Mouse (Mus musculus): ENCODE data around the gene Reep1. TPM values are rescaled to one million over a fixed set of nuclear protein-coding genes. Genes with fewer than 3 reads are reported as not detected.
A peak's percentile ranks its signal among the peaks of the same experiment; 100 is the strongest.

Gene Reep1
- polyA plus RNA-seq, 1 experiment, result 82.1 TPM

DNA sequence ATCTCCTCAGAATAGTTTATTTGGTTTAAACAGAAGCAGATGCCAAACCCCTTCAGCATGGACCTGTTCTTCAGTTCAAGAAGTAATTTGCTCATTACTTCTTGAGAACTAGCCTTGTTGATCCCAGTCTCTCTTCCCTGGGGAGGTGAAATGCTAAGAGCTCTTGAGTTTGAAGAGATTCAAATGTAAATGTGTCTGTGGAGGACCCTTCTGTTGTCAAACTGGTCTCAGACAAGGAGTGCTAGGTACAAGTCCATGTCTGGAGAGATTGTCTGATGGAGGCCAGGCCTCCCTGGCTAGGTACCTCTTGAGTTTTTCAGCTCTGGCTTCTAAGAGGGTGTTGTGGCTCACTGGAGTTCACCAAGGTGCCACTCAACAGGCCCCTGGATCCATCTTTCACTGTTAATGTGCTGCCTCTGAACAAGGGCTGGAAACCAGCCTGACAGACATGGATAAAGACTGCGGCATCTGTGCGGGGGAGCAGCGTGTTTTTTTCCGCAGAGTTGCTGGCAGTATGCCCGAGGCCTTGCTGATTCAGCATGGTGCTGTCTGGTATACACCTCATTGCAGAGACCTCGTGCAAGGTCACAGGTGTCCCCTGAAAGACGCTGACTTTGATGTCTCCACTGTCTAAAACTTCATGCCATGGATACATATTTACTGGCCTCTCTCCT, 45.6 kb downstream of the Reep1 start:
- H3K4me3 ChIP-seq (replicated peaks; ENCODE audit: insufficient read depth, low read depth, low read length), result no peak overlapping the region
- H3K27me3 ChIP-seq (ENCODE audit: control insufficient read depth, insufficient read depth, low read length), result no peaks in the 10 kb centered on the region
- 12% methylated on average over 7 of the region's 7 CpGs for WGBS
- no peak overlapping the region for H3K27ac ChIP-seq (ENCODE audit: insufficient read depth, low read length)
- TF ChIP-seq POLR2A (IDR thresholded peaks at IDR 0.05; ENCODE audit: borderline replicate concordance, insufficient read depth, low read length), result no peak
- H3K4me1 ChIP-seq (ENCODE audit: control insufficient read depth, insufficient read depth, low read length), result no peaks in the 10 kb centered on the region; the same call in 1 of the 2 replicates
- peak; percentile 66 to 73 for DNase-seq

DNA sequence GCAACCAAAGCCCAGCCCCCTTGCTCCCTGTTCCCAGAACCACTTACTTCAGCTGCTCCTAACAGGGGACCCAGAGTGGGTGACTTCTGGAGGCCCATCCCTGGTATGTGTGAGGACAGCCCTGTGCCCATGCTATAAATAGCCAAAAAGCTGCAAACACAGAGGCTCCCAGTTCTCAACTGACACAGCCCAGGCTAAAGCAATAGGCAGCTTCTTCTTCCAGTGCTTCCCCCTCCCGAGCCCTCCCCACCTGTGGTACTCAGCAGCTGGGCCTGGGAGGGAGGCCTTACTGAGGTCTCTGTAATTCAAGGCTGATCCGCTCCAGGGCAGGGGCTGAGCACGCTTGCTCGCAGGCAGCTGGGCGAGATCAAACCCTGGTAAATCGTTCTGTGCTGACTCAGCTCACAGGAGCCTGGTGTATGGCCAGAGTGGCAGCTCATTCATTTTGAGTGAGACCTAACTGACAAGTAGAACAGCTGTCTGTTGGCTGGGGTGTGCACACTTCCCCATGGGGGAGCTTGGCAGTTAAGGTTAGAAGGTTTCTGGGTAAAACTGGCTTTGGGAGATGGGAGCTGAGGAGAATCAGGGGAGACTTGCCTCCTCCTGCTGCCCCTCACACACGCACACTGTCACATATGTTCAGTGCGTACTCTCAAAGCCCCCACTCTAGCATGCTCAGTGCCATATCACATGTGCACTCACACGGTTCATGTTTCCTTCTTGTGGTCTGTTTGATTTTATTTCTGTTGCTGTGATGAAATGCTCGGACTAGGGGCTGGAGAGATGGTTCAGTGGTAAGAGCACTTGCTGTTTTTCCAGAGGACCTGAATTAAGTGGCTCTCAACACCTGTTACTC, 49.9 kb downstream of the Reep1 start:
- DNase-seq, result no peak
- Histone ChIP-seq H3K4me3 (replicated peaks; ENCODE audit: insufficient read depth, low read depth, low read length) (no peak overlapping the region), H3K27me3 (ENCODE audit: control insufficient read depth, insufficient read depth, low read length) (no peaks in the 10 kb centered on the region), H3K27ac (ENCODE audit: insufficient read depth, low read length) (no peak overlapping the region), H3K4me1 (ENCODE audit: control insufficient read depth, insufficient read depth, low read length) (no peaks in the 10 kb centered on the region; the same call in 1 of the 2 replicates)
- WGBS, result 44% methylated on average over 10 of the region's 10 CpGs
- no peak for TF ChIP-seq POLR2A (IDR thresholded peaks at IDR 0.05; ENCODE audit: borderline replicate concordance, insufficient read depth, low read length)
- no peak for TF ChIP-seq CTCF (IDR thresholded peaks at IDR 0.05; ENCODE audit: borderline replicate concordance, insufficient read depth, low read depth, low read length)

DNA sequence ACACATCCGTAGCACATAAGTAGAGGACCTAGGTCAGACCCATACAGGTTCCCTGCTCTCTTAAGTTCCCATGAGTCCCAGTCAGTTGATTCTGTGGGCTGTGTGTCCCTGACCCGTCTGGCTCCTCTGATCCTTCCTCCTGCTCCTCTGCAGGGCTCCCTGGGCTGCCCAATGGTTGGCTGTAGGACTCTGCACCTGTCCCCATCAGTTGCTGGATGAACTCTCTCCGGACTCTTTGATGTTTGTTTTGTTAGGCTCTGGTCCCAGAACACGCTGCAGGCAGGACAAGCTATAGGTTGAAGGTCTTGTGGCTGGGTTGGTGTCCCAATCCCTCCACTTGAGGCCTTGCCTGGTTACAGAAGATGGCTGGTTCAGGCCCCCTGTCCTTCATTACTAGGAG, 51.4 kb downstream of the Reep1 start:
- Histone ChIP-seq H3K4me1 (ENCODE audit: control insufficient read depth, insufficient read depth, low read length) (no peaks in the 10 kb centered on the region), H3K27me3 (ENCODE audit: control insufficient read depth, insufficient read depth, low read length) (no peaks in the 10 kb centered on the region), H3K4me3 (replicated peaks; ENCODE audit: insufficient read depth, low read depth, low read length) (no peak overlapping the region), H3K27ac (ENCODE audit: insufficient read depth, low read length) (no peak overlapping the region)
- no peak for TF ChIP-seq CTCF (IDR thresholded peaks at IDR 0.05; ENCODE audit: borderline replicate concordance, insufficient read depth, low read depth, low read length)
- TF ChIP-seq POLR2A (IDR thresholded peaks at IDR 0.05; ENCODE audit: borderline replicate concordance, insufficient read depth, low read length), result no peak
- 69% methylated on average over 4 of the region's 4 CpGs for WGBS
- no peak for DNase-seq

DNA sequence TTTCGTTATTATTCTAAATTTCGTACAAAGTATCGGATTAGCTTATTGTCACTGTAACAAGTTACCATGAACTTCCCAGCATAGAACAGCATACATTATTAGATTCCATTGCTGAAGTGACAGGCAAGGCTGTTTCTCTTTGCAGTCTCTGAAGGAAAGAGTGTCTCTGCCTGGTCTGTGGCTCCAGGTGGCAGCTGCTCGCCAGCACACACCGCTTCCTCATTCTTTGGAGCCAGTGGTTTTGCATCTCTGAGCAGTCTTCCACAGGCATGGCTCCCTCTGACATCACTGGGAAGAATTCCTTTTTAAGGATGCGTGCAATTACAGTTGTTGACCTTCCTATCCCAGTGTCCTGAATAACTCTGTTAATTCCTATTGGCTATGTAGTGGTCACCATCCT, 52.7 kb downstream of the Reep1 start:
- no peak for TF ChIP-seq CTCF (IDR thresholded peaks at IDR 0.05; ENCODE audit: borderline replicate concordance, insufficient read depth, low read depth, low read length)
- TF ChIP-seq POLR2A (IDR thresholded peaks at IDR 0.05; ENCODE audit: borderline replicate concordance, insufficient read depth, low read length), result no peak
- Histone ChIP-seq H3K27me3 (ENCODE audit: control insufficient read depth, insufficient read depth, low read length) (no peaks in the 10 kb centered on the region), H3K27ac (ENCODE audit: insufficient read depth, low read length) (no peak overlapping the region), H3K4me1 (ENCODE audit: control insufficient read depth, insufficient read depth, low read length) (no peaks in the 10 kb centered on the region), H3K4me3 (replicated peaks; ENCODE audit: insufficient read depth, low read depth, low read length) (no peak overlapping the region)
- WGBS, result 93% methylated on average over 6 of the region's 6 CpGs
- DNase-seq, result no peak

DNA sequence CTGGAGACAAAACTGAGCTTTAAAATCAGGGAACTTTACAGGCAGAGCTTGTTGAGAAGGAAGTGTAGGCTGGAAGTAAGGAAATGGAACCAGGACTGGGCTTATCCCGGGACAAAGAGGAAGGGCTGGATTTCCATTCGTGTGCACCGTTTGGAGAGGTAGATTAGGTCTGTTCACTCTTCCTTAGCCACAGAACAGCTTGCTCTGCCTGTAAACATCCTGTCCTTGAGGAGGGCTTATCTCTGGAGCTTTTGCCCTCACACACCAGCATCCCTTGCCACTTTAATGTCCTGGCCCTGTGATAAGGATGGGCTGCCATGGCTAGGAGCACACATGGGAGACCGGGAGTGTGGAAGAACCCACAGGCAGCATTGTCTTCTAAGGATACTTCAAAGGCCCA, 60.4 kb downstream of the Reep1 start:
- DNase-seq, result no peak
- no peaks in the 10 kb centered on the region for H3K27me3 ChIP-seq (ENCODE audit: control insufficient read depth, insufficient read depth, low read length)
- no peak for TF ChIP-seq POLR2A (IDR thresholded peaks at IDR 0.05; ENCODE audit: borderline replicate concordance, insufficient read depth, low read length)
- no peak for TF ChIP-seq CTCF (IDR thresholded peaks at IDR 0.05; ENCODE audit: borderline replicate concordance, insufficient read depth, low read depth, low read length)

DNA sequence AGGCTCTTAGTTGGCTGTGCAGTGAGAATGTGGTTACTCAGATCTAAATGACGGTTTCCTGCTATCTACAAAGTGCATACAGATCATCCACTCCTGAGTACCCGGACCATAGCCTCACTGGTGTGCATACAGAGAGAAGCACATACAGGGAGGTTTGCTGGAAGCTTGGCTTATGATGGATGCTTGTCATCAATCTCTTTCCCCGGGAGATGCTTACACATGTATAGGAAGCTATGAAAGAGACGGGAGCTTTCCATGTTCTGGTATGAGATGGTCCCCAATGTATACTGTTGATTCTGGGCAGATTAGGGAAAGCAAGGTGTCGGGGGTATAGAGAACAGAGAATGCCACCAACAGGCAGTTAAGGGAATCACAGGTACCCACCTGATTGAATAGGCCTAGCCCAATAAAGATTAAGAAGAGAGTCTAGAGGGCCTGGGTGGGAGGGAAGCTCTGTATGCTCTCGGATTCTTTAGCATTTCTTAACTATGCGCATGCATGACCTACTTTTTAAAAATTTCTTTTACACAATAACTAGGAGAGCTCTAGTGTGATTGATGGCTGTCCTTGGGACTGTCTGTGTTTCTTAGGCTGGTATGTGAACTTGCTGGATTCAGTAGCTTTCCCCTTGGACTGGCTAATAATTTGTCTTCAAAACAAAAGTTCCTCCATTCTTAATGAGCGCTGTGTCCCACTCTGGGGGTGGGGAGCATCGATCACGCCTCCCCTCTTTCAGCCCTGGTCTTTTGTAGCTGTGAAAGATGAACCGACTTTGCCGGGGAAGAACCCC, 62.7 kb downstream of the Reep1 start:
- TF ChIP-seq CTCF (IDR thresholded peaks at IDR 0.05; ENCODE audit: borderline replicate concordance, insufficient read depth, low read depth, low read length) (peak; percentile 43; the same call in 1 of the 2 replicates), POLR2A (IDR thresholded peaks at IDR 0.05; ENCODE audit: borderline replicate concordance, insufficient read depth, low read length) (no peak)
- Histone ChIP-seq H3K4me3 (replicated peaks; ENCODE audit: insufficient read depth, low read depth, low read length) (no peak overlapping the region), H3K4me1 (ENCODE audit: control insufficient read depth, insufficient read depth, low read length) (no peaks in the 10 kb centered on the region), H3K27me3 (ENCODE audit: control insufficient read depth, insufficient read depth, low read length) (no peaks in the 10 kb centered on the region), H3K27ac (ENCODE audit: insufficient read depth, low read length) (no peak overlapping the region)
- DNase-seq, result peak in 1 of 2 experiments; percentile 21
- WGBS, result 78% methylated on average over 12 of the region's 12 CpGs

More for the DNA sequence above, 60.4 kb downstream of the Reep1 start:
- no peak overlapping the region for H3K4me3 ChIP-seq (replicated peaks; ENCODE audit: insufficient read depth, low read depth, low read length)
- WGBS, result 81% methylated on average over 4 of the region's 4 CpGs
- H3K4me1 ChIP-seq (ENCODE audit: control insufficient read depth, insufficient read depth, low read length), result no peaks in the 10 kb centered on the region
- H3K27ac ChIP-seq (ENCODE audit: insufficient read depth, low read length), result no peak overlapping the region

DNA sequence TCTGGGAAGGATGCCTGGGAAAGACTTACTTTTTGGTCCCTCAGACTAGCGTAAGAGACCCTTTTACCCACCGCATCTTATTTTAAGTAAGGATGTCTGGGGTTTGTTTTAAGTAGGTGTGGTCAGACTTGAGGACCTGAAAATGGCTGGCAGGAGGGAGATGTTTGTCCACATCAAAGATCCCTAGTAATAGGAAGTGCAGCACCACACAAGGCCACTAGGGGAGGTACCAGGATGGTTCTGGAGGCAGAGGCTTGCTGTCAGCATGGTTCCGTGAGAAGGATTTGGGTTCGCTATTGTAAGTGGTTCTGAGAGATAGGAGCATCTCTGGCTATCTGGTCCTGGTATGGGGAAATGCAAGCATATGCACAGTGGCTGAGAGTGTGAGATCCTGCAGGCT, 63.5 kb downstream of the Reep1 start:
- H3K27ac ChIP-seq (ENCODE audit: insufficient read depth, low read length), result no peak overlapping the region
- no peak for TF ChIP-seq CTCF (IDR thresholded peaks at IDR 0.05; ENCODE audit: borderline replicate concordance, insufficient read depth, low read depth, low read length)
- no peak for TF ChIP-seq POLR2A (IDR thresholded peaks at IDR 0.05; ENCODE audit: borderline replicate concordance, insufficient read depth, low read length)
- no peak overlapping the region for H3K4me3 ChIP-seq (replicated peaks; ENCODE audit: insufficient read depth, low read depth, low read length)
- H3K4me1 ChIP-seq (ENCODE audit: control insufficient read depth, insufficient read depth, low read length), result no peaks in the 10 kb centered on the region
- DNase-seq, result no peak
- H3K27me3 ChIP-seq (ENCODE audit: control insufficient read depth, insufficient read depth, low read length), result no peaks in the 10 kb centered on the region
- 98% methylated on average over 4 of the region's 4 CpGs for WGBS

Data from cerebellum, adult 2 months (tissue).